In the genomic region with DNA sequence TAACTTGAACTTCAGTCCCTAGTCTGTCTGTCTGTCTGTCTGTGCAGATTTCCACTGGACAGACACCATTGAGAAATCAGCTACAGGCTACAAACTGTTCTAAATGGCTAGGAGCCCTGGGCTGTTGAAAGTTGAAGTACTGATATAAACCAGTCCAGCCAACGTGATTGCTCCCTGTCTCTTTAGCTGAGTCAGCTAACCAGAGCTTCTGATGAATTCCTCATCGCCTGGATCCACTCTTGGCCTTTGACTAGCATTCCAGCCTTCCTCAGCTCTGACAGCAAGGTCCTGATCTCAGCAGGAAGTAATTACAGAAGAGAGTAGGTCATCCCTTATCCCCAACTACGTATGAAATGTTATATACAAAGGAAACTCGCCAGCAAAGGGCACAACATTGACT, we compare ENCODE assay signal across 26 mouse cellular contexts.
"Had no signal": no experiment of that assay in that cellular context is flagged by ENCODE, and none has a peak within 500 bp of the region (broad histone marks: within the 10 kb centered on the region; RNA-seq: fewer than 3 reads in every experiment).

No protein-coding gene starts in this region.

- H3K36me3 ChIP-seq: heart, embryonic 13.5 days; heart, embryonic 15.5 days; intestine, embryonic 15.5 days; limb, embryonic 10.5 days; limb, embryonic 12.5 days; liver, embryonic 13.5 days; liver, embryonic 15.5 days had no signal

- H3K9me3 ChIP-seq: heart, embryonic 15.5 days; intestine, embryonic 15.5 days; limb, embryonic 10.5 days; liver, embryonic 13.5 days; liver, embryonic 15.5 days had no signal

- H3K4me3 ChIP-seq: heart, adult 2 months; heart, embryonic 13.5 days; heart, embryonic 15.5 days; intestine, embryonic 15.5 days; layer of hippocampus, adult 2 months; left cerebral cortex, adult 2 months; limb, embryonic 10.5 days; limb, embryonic 12.5 days; liver, embryonic 13.5 days; liver, embryonic 15.5 days had no signal

- H3K27me3 ChIP-seq: heart, embryonic 13.5 days; heart, embryonic 15.5 days; intestine, embryonic 15.5 days; limb, embryonic 12.5 days; liver, embryonic 13.5 days; liver, embryonic 15.5 days had no signal

- H3K9ac ChIP-seq: heart, embryonic 13.5 days; heart, embryonic 15.5 days; hindbrain, embryonic 14.5 days; intestine, embryonic 15.5 days; limb, embryonic 12.5 days; liver, embryonic 13.5 days; liver, embryonic 15.5 days had no signal

- H3K27ac ChIP-seq: heart, adult 2 months; heart, embryonic 13.5 days; heart, embryonic 15.5 days; hindbrain, embryonic 14.5 days; intestine, embryonic 15.5 days; layer of hippocampus, adult 2 months; left cerebral cortex, adult 2 months; limb, embryonic 10.5 days; limb, embryonic 12.5 days; liver, embryonic 13.5 days; liver, embryonic 15.5 days had no signal

- DNase-seq: gastrocnemius, postnatal 14 days; gastrocnemius, postnatal 36 days; heart, adult 11 months; heart, adult 2 months; heart, postnatal 14 days; heart, postnatal 36 days; kidney, adult 8-10 months; kidney, postnatal 10 days; kidney, postnatal 25 days; kidney, postnatal 4 days; liver; liver, embryonic 13.5 days had no signal

- ATAC-seq: hindbrain, embryonic 16.5 days; inflammation-experienced regulatory T-cells, adult 6 months; intestine, embryonic 15.5 days; intestine, postnatal 0 days had no signal

- H3K4me1 ChIP-seq: intestine, embryonic 15.5 days; limb, embryonic 12.5 days had no signal

- H3K4me2 ChIP-seq: heart, embryonic 11.5 days; heart, embryonic 13.5 days; heart, embryonic 15.5 days; hindbrain, embryonic 14.5 days; intestine, embryonic 15.5 days; limb, embryonic 12.5 days; liver, embryonic 11.5 days; liver, embryonic 13.5 days; liver, embryonic 15.5 days had no signal
